12 mouse cellular contexts compared by ENCODE assay signal in the genomic region with DNA sequence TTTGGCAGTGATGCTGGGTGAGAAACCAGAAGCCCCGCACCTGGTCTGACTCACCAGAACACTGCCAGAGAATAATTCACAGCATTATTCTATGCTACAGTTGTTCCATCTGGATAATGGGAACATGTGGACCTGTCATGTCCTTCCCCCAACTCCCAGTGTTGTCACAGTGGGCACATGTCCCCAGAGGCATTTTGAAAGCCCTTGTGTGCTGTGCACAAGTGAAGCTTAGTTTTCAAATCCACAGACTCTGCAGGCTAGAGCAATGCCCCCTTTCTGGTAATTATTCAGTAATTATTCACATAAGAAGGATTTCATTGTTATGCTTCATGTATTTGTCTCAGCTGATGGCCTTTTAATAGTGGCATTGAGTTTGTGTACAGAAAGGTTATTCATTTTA.
DNase-seq lines count a peak whose midpoint lies in the region; ATAC-seq and TF ChIP-seq lines count a peak whose summit lies in the region.
"Had no signal": no experiment of that assay in that cellular context is flagged by ENCODE, and none has a peak within 500 bp of the region (broad histone marks: within the 10 kb centered on the region; RNA-seq: fewer than 3 reads in every experiment).

No protein-coding gene starts in this region.

- no peak for ATAC-seq in heart, embryonic 13.5 days (ENCODE audit: extremely low read depth, insufficient number of reproducible peaks, low FRiP score, low TSS enrichment)
- no peak for ATAC-seq in midbrain, postnatal 0 days (ENCODE audit: low FRiP score)
- ATAC-seq in midbrain, embryonic 16.5 days = no peak
- peak; percentile 93 for ATAC-seq in forebrain, embryonic 16.5 days

- no peak overlapping the region for H3K9ac ChIP-seq in heart, embryonic 13.5 days
- H3K9ac ChIP-seq in midbrain, postnatal 0 days (replicated peaks; ENCODE audit: low read length, poor library complexity, severe bottlenecking) = no peak overlapping the region
- no peak overlapping the region for H3K9ac ChIP-seq in midbrain, embryonic 16.5 days (ENCODE audit: low read depth, low read length)
- H3K9ac ChIP-seq in forebrain, embryonic 16.5 days (replicated peaks; ENCODE audit: low read depth, low read length) = no peak overlapping the region
- H3K9ac ChIP-seq: liver, embryonic 14.5 days had no signal

- H3K4me3 ChIP-seq in heart, embryonic 13.5 days = no peak overlapping the region
- H3K4me3 ChIP-seq in midbrain, postnatal 0 days (ENCODE audit: low read depth, low read length) = no peak overlapping the region
- H3K4me3 ChIP-seq in midbrain, embryonic 16.5 days (ENCODE audit: low read depth, low read length) = no peak overlapping the region
- H3K4me3 ChIP-seq in forebrain, embryonic 16.5 days (replicated peaks; ENCODE audit: low read length) = no peak overlapping the region
- H3K4me3 ChIP-seq: left cerebral cortex, adult 2 months had no signal

- H3K27me3 ChIP-seq in heart, embryonic 13.5 days (replicated peaks) = no peaks in the 10 kb centered on the region; the same call in 1 of the 2 replicates
- H3K27me3 ChIP-seq in midbrain, postnatal 0 days (ENCODE audit: insufficient read depth, low read length) = no peaks in the 10 kb centered on the region
- H3K27me3 ChIP-seq in midbrain, embryonic 16.5 days (ENCODE audit: control insufficient read depth, insufficient read depth, low read depth, low read length) = no peaks in the 10 kb centered on the region
- H3K27me3 ChIP-seq in forebrain, embryonic 16.5 days (replicated peaks; ENCODE audit: control insufficient read depth, insufficient read depth, low read length) = no peaks in the 10 kb centered on the region; the same call in none of the 2 replicates

- TF ChIP-seq CTCF in midbrain, postnatal 0 days (IDR thresholded peaks at IDR 0.05) = no peak

- H3K36me3 ChIP-seq in heart, embryonic 13.5 days = no peaks in the 10 kb centered on the region
- no peaks in the 10 kb centered on the region for H3K36me3 ChIP-seq in midbrain, postnatal 0 days (ENCODE audit: insufficient read depth, low read length)
- no peaks in the 10 kb centered on the region for H3K36me3 ChIP-seq in midbrain, embryonic 16.5 days (ENCODE audit: control insufficient read depth, insufficient read depth, low read length)
- no peaks in the 10 kb centered on the region for H3K36me3 ChIP-seq in forebrain, embryonic 16.5 days (ENCODE audit: control insufficient read depth, insufficient read depth)

- 73% methylated on average over 1 of the region's 1 CpGs for WGBS in heart, embryonic 13.5 days
- WGBS in midbrain, postnatal 0 days = 76% methylated on average over 1 of the region's 1 CpGs
- 95% methylated on average over 1 of the region's 1 CpGs for WGBS in midbrain, embryonic 16.5 days
- 25% methylated on average over 1 of the region's 1 CpGs for WGBS in forebrain, embryonic 16.5 days

- H3K9me3 ChIP-seq in heart, embryonic 13.5 days = no peaks in the 10 kb centered on the region
- no peaks in the 10 kb centered on the region for H3K9me3 ChIP-seq in midbrain, postnatal 0 days (ENCODE audit: low read length)
- H3K9me3 ChIP-seq in midbrain, embryonic 16.5 days (replicated peaks; ENCODE audit: control insufficient read depth, low read length, poor library complexity, severe bottlenecking) = no peaks in the 10 kb centered on the region
- H3K9me3 ChIP-seq in forebrain, embryonic 16.5 days (ENCODE audit: control insufficient read depth, low read length) = no peaks in the 10 kb centered on the region

- H3K4me1 ChIP-seq in heart, embryonic 13.5 days = peaks cover 16% of the 10 kb centered on the region
- no peaks in the 10 kb centered on the region for H3K4me1 ChIP-seq in midbrain, postnatal 0 days (ENCODE audit: insufficient read depth, low read length)
- no peaks in the 10 kb centered on the region for H3K4me1 ChIP-seq in midbrain, embryonic 16.5 days (ENCODE audit: control insufficient read depth, insufficient read depth, low read length)
- peaks cover 11% of the 10 kb centered on the region for H3K4me1 ChIP-seq in forebrain, embryonic 16.5 days (replicated peaks; ENCODE audit: control insufficient read depth, insufficient read depth, low read length)

- no peak overlapping the region for H3K4me2 ChIP-seq in heart, embryonic 13.5 days
- H3K4me2 ChIP-seq in midbrain, postnatal 0 days (ENCODE audit: low read depth, low read length, poor library complexity, severe bottlenecking) = no peak overlapping the region
- no peak overlapping the region for H3K4me2 ChIP-seq in midbrain, embryonic 16.5 days (ENCODE audit: low read length)
- no peak overlapping the region for H3K4me2 ChIP-seq in forebrain, embryonic 16.5 days (ENCODE audit: low read length)

- peak overlapping the region; percentile 29; the same call in 1 of the 2 replicates for H3K27ac ChIP-seq in heart, embryonic 13.5 days (replicated peaks)
- no peak overlapping the region for H3K27ac ChIP-seq in midbrain, postnatal 0 days (ENCODE audit: low read depth, low read length)
- H3K27ac ChIP-seq in midbrain, embryonic 16.5 days (ENCODE audit: low read length) = no peak overlapping the region
- H3K27ac ChIP-seq in forebrain, embryonic 16.5 days (ENCODE audit: low read length) = peak overlapping the region; percentile 14; the same call in 1 of the 2 replicates
- H3K27ac ChIP-seq: left cerebral cortex, adult 2 months; liver, embryonic 14.5 days had no signal

- no peak for DNase-seq in heart, adult 9 months (ENCODE audit: low spot score in 2 of 2)
- peak; percentile 27 for DNase-seq in midbrain, postnatal 0 days (ENCODE audit: low spot score)
- no peak for DNase-seq in gastrocnemius, postnatal 25 days
- no peak for DNase-seq in urinary bladder, postnatal 36 days (ENCODE audit: low spot score in 2 of 2)
- no peak for DNase-seq in urinary bladder, postnatal 10 days (ENCODE audit: low spot score)
- DNase-seq: adrenal gland, adult 8-10 months; kidney, adult 9 months had no signal

Comparison
In these comparisons a context has a peak if more than half of its experiments do, and no peak if none do; other contexts are left out.
1. H3K27ac ChIP-seq: peak in heart, embryonic 13.5 days (single experiment) and forebrain, embryonic 16.5 days (single experiment); none in midbrain, postnatal 0 days (single experiment) and midbrain, embryonic 16.5 days (single experiment).